Mouse (Mus musculus): ENCODE measurements around the gene Spop.

GRCm38 (mm10) chr11:95409450-95410112, 4.3 kb upstream of the Spop start:
- TF ChIP-seq CTCF (IDR thresholded peaks at IDR 0.05; ENCODE audit: low read depth, low read length) (no peak), POLR2A (IDR thresholded peaks at IDR 0.05; ENCODE audit: insufficient read depth, low read length) (no peak)
